In genomic region chr9:44879694-44880271, GRCm38 (mm10) we compare ENCODE assay signal across 7 mouse cellular contexts. TPM values are rescaled to one million over a fixed set of nuclear protein-coding genes. Genes with fewer than 3 reads are reported as not detected.
DNase-seq lines count a peak whose midpoint lies in the region; ATAC-seq lines count a peak whose summit lies in the region.

No protein-coding gene starts in this region.

- WGBS in heart, embryonic 13.5 days: 1% methylated on average over 13 of the region's 13 CpGs
- under 1% methylated on average over 13 of the region's 13 CpGs for WGBS in liver, embryonic 12.5 days (ENCODE audit: insufficient replicate concordance)

- ATAC-seq in heart, embryonic 13.5 days (ENCODE audit: extremely low read depth, insufficient number of reproducible peaks, low FRiP score, low TSS enrichment): no peak
- ATAC-seq in liver, embryonic 12.5 days: no peak

- H3K4me3 ChIP-seq in heart, embryonic 13.5 days: peak overlapping the region; percentile 93
- peak overlapping the region; percentile 96 for H3K4me3 ChIP-seq in liver, embryonic 12.5 days

- H3K9me3 ChIP-seq in heart, embryonic 13.5 days: no peaks in the 10 kb centered on the region
- no peaks in the 10 kb centered on the region for H3K9me3 ChIP-seq in liver, embryonic 12.5 days (replicated peaks)

- peaks cover 8% of the 10 kb centered on the region; the same call in 1 of the 2 replicates for H3K36me3 ChIP-seq in heart, embryonic 13.5 days
- peaks cover 18% of the 10 kb centered on the region for H3K36me3 ChIP-seq in liver, embryonic 12.5 days

- H3K27me3 ChIP-seq in heart, embryonic 13.5 days (replicated peaks): peaks cover 7% of the 10 kb centered on the region; the same call in 1 of the 2 replicates
- peaks cover 13% of the 10 kb centered on the region for H3K27me3 ChIP-seq in liver, embryonic 12.5 days (replicated peaks)

- H3K4me1 ChIP-seq in heart, embryonic 13.5 days: peaks cover 64% of the 10 kb centered on the region
- peaks cover 66% of the 10 kb centered on the region for H3K4me1 ChIP-seq in liver, embryonic 12.5 days

- DNase-seq in right cerebral cortex, postnatal 4 days: peak; percentile 10
- no peak for DNase-seq in right cerebral cortex, postnatal 10 days (ENCODE audit: low spot score in 2 of 2)
- DNase-seq in cerebellum, postnatal 14 days: peak; percentile 25 to 32
- DNase-seq in retina, postnatal 1 day: peak; percentile 49
- DNase-seq in left cerebral cortex, adult 11 months (ENCODE audit: low spot score): no peak

- peak overlapping the region; percentile 100 for H3K4me2 ChIP-seq in heart, embryonic 13.5 days
- peak overlapping the region; percentile 99 for H3K4me2 ChIP-seq in liver, embryonic 12.5 days

- H3K27ac ChIP-seq in heart, embryonic 13.5 days (replicated peaks): peak overlapping the region; percentile 96
- peak overlapping the region; percentile 91 for H3K27ac ChIP-seq in liver, embryonic 12.5 days

- H3K9ac ChIP-seq in heart, embryonic 13.5 days: peak overlapping the region; percentile 98
- H3K9ac ChIP-seq in liver, embryonic 12.5 days: peak overlapping the region; percentile 95

RNA-seq across cellular contexts. Expression of gene Kmt2a, which starts 1.3 kb away (rescaled TPM):
- 6.1 and 6.5 TPM in 2 replicates for polyA plus RNA-seq in heart, embryonic 13.5 days (2015; fragmentation: Nextera tagmentation; extraction: Ambion mirVana)
- 7.3 and 8.4 TPM in 2 replicates for polyA plus RNA-seq in liver, embryonic 12.5 days (2016; fragmentation: Nextera tagmentation; extraction: Ambion mirVana)

RNA-seq across cellular contexts. Expression of gene Atp5l, which starts 40.8 kb away (rescaled TPM):
- polyA plus RNA-seq in heart, embryonic 13.5 days (2015; fragmentation: Nextera tagmentation; extraction: Ambion mirVana): 1,009 and 1,200 TPM in 2 replicates
- polyA plus RNA-seq in liver, embryonic 12.5 days (2016; fragmentation: Nextera tagmentation; extraction: Ambion mirVana): 523 and 553 TPM in 2 replicates

Comparison
In these comparisons a context has a peak if more than half of its experiments do, and no peak if none do; other contexts are left out.
1. DNase-seq: peak in right cerebral cortex, postnatal 4 days (single experiment), cerebellum, postnatal 14 days (2 of 2) and retina, postnatal 1 day (single experiment); none in right cerebral cortex, postnatal 10 days (0 of 2) and left cerebral cortex, adult 11 months (single experiment).